Comparison of ENCODE assay signal across 29 mouse cellular contexts in genomic region chr19:34250621-34251020, GRCm38 (mm10). TPM values are rescaled to one million over a fixed set of nuclear protein-coding genes. Genes with fewer than 3 reads are reported as not detected.
DNase-seq lines count a peak whose midpoint lies in the region; ATAC-seq and TF ChIP-seq lines count a peak whose summit lies in the region.
"Had no signal": no experiment of that assay in that cellular context is flagged by ENCODE, and none has a peak within 500 bp of the region (broad histone marks: within the 10 kb centered on the region; RNA-seq: fewer than 3 reads in every experiment).

No protein-coding gene starts in this region.

- no peak for TF ChIP-seq CTCF in stomach, postnatal 0 days (IDR thresholded peaks at IDR 0.05; ENCODE audit: low read depth)

- H3K9me3 ChIP-seq in midbrain, embryonic 11.5 days (ENCODE audit: control insufficient read depth, low read length), result no peaks in the 10 kb centered on the region
- H3K9me3 ChIP-seq in midbrain, embryonic 16.5 days (replicated peaks; ENCODE audit: control insufficient read depth, low read length, poor library complexity, severe bottlenecking), result no peaks in the 10 kb centered on the region
- H3K9me3 ChIP-seq in stomach, postnatal 0 days (ENCODE audit: control insufficient read depth, low read length), result no peaks in the 10 kb centered on the region
- H3K9me3 ChIP-seq: embryonic facial prominence, embryonic 10.5 days; embryonic facial prominence, embryonic 13.5 days; forebrain, embryonic 10.5 days; forebrain, embryonic 13.5 days; G1E; hindbrain, embryonic 10.5 days; hindbrain, embryonic 13.5 days had no signal

- H3K4me2 ChIP-seq in midbrain, embryonic 11.5 days, result no peak overlapping the region
- no peak overlapping the region for H3K4me2 ChIP-seq in midbrain, embryonic 16.5 days (ENCODE audit: low read length)
- peak overlapping the region; percentile 35 for H3K4me2 ChIP-seq in stomach, postnatal 0 days (replicated peaks; ENCODE audit: low read depth)
- H3K4me2 ChIP-seq: embryonic facial prominence, embryonic 13.5 days; forebrain, embryonic 13.5 days; heart, embryonic 11.5 days; hindbrain, embryonic 13.5 days had no signal

- no peaks in the 10 kb centered on the region for H3K36me3 ChIP-seq in midbrain, embryonic 11.5 days (ENCODE audit: control insufficient read depth, insufficient read depth, low read length)
- H3K36me3 ChIP-seq in midbrain, embryonic 16.5 days (ENCODE audit: control insufficient read depth, insufficient read depth, low read length), result no peaks in the 10 kb centered on the region
- no peaks in the 10 kb centered on the region for H3K36me3 ChIP-seq in stomach, postnatal 0 days (ENCODE audit: control insufficient read depth, insufficient read depth, low read length)
- H3K36me3 ChIP-seq: embryonic facial prominence, embryonic 10.5 days; embryonic facial prominence, embryonic 13.5 days; forebrain, embryonic 10.5 days; G1E; hindbrain, embryonic 10.5 days; hindbrain, embryonic 13.5 days had no signal

- H3K27ac ChIP-seq in midbrain, embryonic 11.5 days (ENCODE audit: low read depth, low read length), result no peak overlapping the region
- no peak overlapping the region for H3K27ac ChIP-seq in midbrain, embryonic 16.5 days (ENCODE audit: low read length)
- H3K27ac ChIP-seq in stomach, postnatal 0 days (replicated peaks), result 0 out of 2 replicates have a peak overlapping the region, but pooled peaks have one; percentile 30
- H3K27ac ChIP-seq: embryonic facial prominence, embryonic 10.5 days; embryonic facial prominence, embryonic 13.5 days; forebrain, embryonic 10.5 days; forebrain, embryonic 13.5 days; hindbrain, embryonic 10.5 days; hindbrain, embryonic 13.5 days had no signal

- H3K4me3 ChIP-seq in midbrain, embryonic 11.5 days (ENCODE audit: low read depth, low read length), result no peak overlapping the region
- no peak overlapping the region for H3K4me3 ChIP-seq in midbrain, embryonic 16.5 days (ENCODE audit: low read depth, low read length)
- H3K4me3 ChIP-seq in stomach, postnatal 0 days (ENCODE audit: low read depth, low read length), result peak overlapping the region; percentile 49
- H3K4me3 ChIP-seq: embryonic facial prominence, embryonic 10.5 days; embryonic facial prominence, embryonic 13.5 days; forebrain, embryonic 10.5 days; forebrain, embryonic 13.5 days; hindbrain, embryonic 10.5 days; hindbrain, embryonic 13.5 days had no signal

- ATAC-seq in midbrain, embryonic 11.5 days (ENCODE audit: low FRiP score), result no peak
- no peak for ATAC-seq in midbrain, embryonic 16.5 days
- no peak for ATAC-seq in stomach, postnatal 0 days (ENCODE audit: low FRiP score, low TSS enrichment)
- ATAC-seq: forebrain, embryonic 13.5 days; forebrain, embryonic 16.5 days; hindbrain, embryonic 16.5 days; Patski had no signal

- no peaks in the 10 kb centered on the region for H3K27me3 ChIP-seq in midbrain, embryonic 11.5 days (ENCODE audit: control insufficient read depth, insufficient read depth, low read length)
- H3K27me3 ChIP-seq in midbrain, embryonic 16.5 days (ENCODE audit: control insufficient read depth, insufficient read depth, low read depth, low read length), result no peaks in the 10 kb centered on the region
- no peaks in the 10 kb centered on the region for H3K27me3 ChIP-seq in stomach, postnatal 0 days (ENCODE audit: control insufficient read depth, insufficient read depth, low read length)
- H3K27me3 ChIP-seq: CH12.LX; embryonic facial prominence, embryonic 13.5 days; forebrain, embryonic 13.5 days; hindbrain, embryonic 13.5 days; Patski had no signal

- 80% methylated on average over 4 of the region's 4 CpGs for WGBS in midbrain, embryonic 11.5 days
- 87% methylated on average over 4 of the region's 4 CpGs for WGBS in midbrain, embryonic 16.5 days
- 66% methylated on average over 4 of the region's 4 CpGs for WGBS in stomach, postnatal 0 days

- H3K9ac ChIP-seq in midbrain, embryonic 11.5 days (ENCODE audit: low read length), result no peak overlapping the region
- no peak overlapping the region for H3K9ac ChIP-seq in midbrain, embryonic 16.5 days (ENCODE audit: low read depth, low read length)
- H3K9ac ChIP-seq in stomach, postnatal 0 days (ENCODE audit: low read length), result no peak overlapping the region
- H3K9ac ChIP-seq: embryonic facial prominence, embryonic 13.5 days; forebrain, embryonic 13.5 days; hindbrain, embryonic 13.5 days had no signal

- TF ChIP-seq EP300 in stomach, postnatal 0 days (optimal IDR thresholded peaks at IDR 0.05), result no peak

- intact Hi-C loops in heart, postnatal 10 days (cut with DNase I), result no loop called here

- no peaks in the 10 kb centered on the region for H3K4me1 ChIP-seq in midbrain, embryonic 11.5 days (ENCODE audit: control insufficient read depth, insufficient read depth, low read length)
- no peaks in the 10 kb centered on the region for H3K4me1 ChIP-seq in midbrain, embryonic 16.5 days (ENCODE audit: control insufficient read depth, insufficient read depth, low read length)
- H3K4me1 ChIP-seq in stomach, postnatal 0 days (replicated peaks; ENCODE audit: control insufficient read depth, insufficient read depth), result no peaks in the 10 kb centered on the region
- H3K4me1 ChIP-seq: forebrain, embryonic 13.5 days; hindbrain, embryonic 13.5 days had no signal

- DNase-seq in heart, adult 11 months, result peak; percentile 70
- DNase-seq in heart, postnatal 10 days, result no peak
- peak; percentile 57 for DNase-seq in midbrain, embryonic 11.5 days (ENCODE audit: low spot score, missing footprints)
- no peak for DNase-seq in stomach, postnatal 0 days (ENCODE audit: low spot score)
- DNase-seq in liver, result no peak
- DNase-seq: adrenal gland, adult 8-10 months; adrenal gland, postnatal 25 days; B cell, adult 2 months; cerebellum, adult 11-12 months; cerebellum, adult 8-10 months; cerebellum, postnatal 10 days; cerebellum, postnatal 36 days; embryo, embryonic 11 days; gastrocnemius, postnatal 36 days; heart, postnatal 36 days; kidney, adult 18-20 months had no signal

RNA-seq across cellular contexts. Expression of gene Acta2, which starts 4.8 kb away (rescaled TPM):
- total RNA-seq in heart, postnatal 10 days (2021), result 100 to 1,000 TPM; 522 to 615 TPM
- 31.5 and 34.9 TPM in 2 replicates for polyA plus RNA-seq in midbrain, embryonic 11.5 days (2014; fragmentation: Nextera tagmentation; extraction: Ambion mirVana)
- polyA plus RNA-seq in midbrain, embryonic 16.5 days (2015; fragmentation: Nextera tagmentation; extraction: Ambion mirVana), result 11.9 and 12.5 TPM in 2 replicates
- polyA plus RNA-seq in stomach, postnatal 0 days (2015; fragmentation: Nextera tagmentation; extraction: Ambion mirVana), result 3,095 and 3,545 TPM in 2 replicates
- total RNA-seq: G1E had no signal
- polyA plus RNA-seq: G1E had no signal

RNA-seq across cellular contexts. Expression of gene Fas, which starts 39.8 kb away (rescaled TPM):
- total RNA-seq in heart, postnatal 10 days (2021), result 10 to 100 TPM in 1 of 2 experiments, 1 to 10 TPM in 1; 5.4 to 10.6 TPM
- polyA plus RNA-seq in midbrain, embryonic 11.5 days (2014; fragmentation: Nextera tagmentation; extraction: Ambion mirVana), result 0.36 and 0.81 TPM in 2 replicates
- 0.60 and 1.5 TPM in 2 replicates for polyA plus RNA-seq in midbrain, embryonic 16.5 days (2015; fragmentation: Nextera tagmentation; extraction: Ambion mirVana)
- 8.3 and 9.0 TPM in 2 replicates for polyA plus RNA-seq in stomach, postnatal 0 days (2015; fragmentation: Nextera tagmentation; extraction: Ambion mirVana)
- total RNA-seq: G1E had no signal
- polyA plus RNA-seq: forebrain, embryonic 10.5 days; G1E had no signal

RNA-seq across cellular contexts. Expression of gene Stambpl1, which starts 58.6 kb away (rescaled TPM):
- total RNA-seq in heart, postnatal 10 days (2021), result 1 to 10 TPM; 4.9 to 6.9 TPM
- 1.6 and 1.9 TPM in 2 replicates for polyA plus RNA-seq in midbrain, embryonic 11.5 days (2014; fragmentation: Nextera tagmentation; extraction: Ambion mirVana)
- 21.0 and 22.8 TPM in 2 replicates for polyA plus RNA-seq in midbrain, embryonic 16.5 days (2015; fragmentation: Nextera tagmentation; extraction: Ambion mirVana)
- polyA plus RNA-seq in stomach, postnatal 0 days (2015; fragmentation: Nextera tagmentation; extraction: Ambion mirVana), result 13.0 and 13.1 TPM in 2 replicates
- polyA plus RNA-seq: G1E had no signal

Comparison
In these comparisons a context has a peak if more than half of its experiments do, and no peak if none do; other contexts are left out.
1. DNase-seq: peak in heart, adult 11 months (single experiment) and midbrain, embryonic 11.5 days (single experiment); none in heart, postnatal 10 days (0 of 2), stomach, postnatal 0 days (single experiment) and liver (single experiment).
2. RNA of gene Acta2, which starts 4.8 kb away (polyA plus RNA-seq): 3,095 to 3,545 TPM in stomach, postnatal 0 days; 31.5 to 34.9 TPM in midbrain, embryonic 11.5 days and 11.9 to 12.5 TPM in midbrain, embryonic 16.5 days; every median in the first group is over 10 times any median in the second.